Mouse (Mus musculus) cortical plate, adult 2 months (tissue): ENCODE measurements at regions not wholly inside any gene's neighbourhood (a gene's known extent, or its start where the extent isn't known, plus 50 kb on each side); places are given as distances from the start of the nearest gene placed in this dataset.

Experiments used
- H3K27ac ChIP-seq: fragments of 200-500 bp; 2 replicates; pipeline ENCODE4 v1.5.1; 2012; ENCODE audit warnings: low read length, control low read depth, inconsistent platforms; ENCODE audit not compliant: insufficient read depth
- H3K4me1 ChIP-seq: fragments of 200-500 bp; 2 replicates; pipeline ENCODE4 v1.6.1; 2011; ENCODE audit warnings: low read length; ENCODE audit not compliant: control insufficient read depth, insufficient read depth
- H3K4me3 ChIP-seq: fragments of 200-500 bp; 2 replicates; pipeline ENCODE4 v1.5.1; 2011; ENCODE audit warnings: mild to moderate bottlenecking, low read length, control low read depth; ENCODE audit not compliant: insufficient read depth
- CTCF ChIP-seq: fragments of 200-500 bp; IDR thresholded peaks from 2 replicates; pipeline ENCODE4 v1.5.1; 2011; ENCODE audit warnings: mild to moderate bottlenecking, control low read depth, low read length; ENCODE audit not compliant: insufficient read depth; ENCODE audit errors: extremely low read depth
- POLR2A ChIP-seq: fragments of 200-500 bp; IDR thresholded peaks from 2 replicates; pipeline ENCODE4 v1.6.1; 2011; ENCODE audit warnings: mild to moderate bottlenecking, low read length, control low read depth; ENCODE audit not compliant: insufficient read depth; ENCODE audit errors: extremely low read depth

GRCm38 (mm10) chr4:22047730-22048455 is 116.8 kb downstream of the Faxc start:
- Histone ChIP-seq H3K4me1 (no peaks in the 10 kb centered on the region), H3K27ac (no peak overlapping the region), H3K4me3 (no peak overlapping the region)
- no peak for TF ChIP-seq POLR2A
- TF ChIP-seq CTCF, result no peak

DNA sequence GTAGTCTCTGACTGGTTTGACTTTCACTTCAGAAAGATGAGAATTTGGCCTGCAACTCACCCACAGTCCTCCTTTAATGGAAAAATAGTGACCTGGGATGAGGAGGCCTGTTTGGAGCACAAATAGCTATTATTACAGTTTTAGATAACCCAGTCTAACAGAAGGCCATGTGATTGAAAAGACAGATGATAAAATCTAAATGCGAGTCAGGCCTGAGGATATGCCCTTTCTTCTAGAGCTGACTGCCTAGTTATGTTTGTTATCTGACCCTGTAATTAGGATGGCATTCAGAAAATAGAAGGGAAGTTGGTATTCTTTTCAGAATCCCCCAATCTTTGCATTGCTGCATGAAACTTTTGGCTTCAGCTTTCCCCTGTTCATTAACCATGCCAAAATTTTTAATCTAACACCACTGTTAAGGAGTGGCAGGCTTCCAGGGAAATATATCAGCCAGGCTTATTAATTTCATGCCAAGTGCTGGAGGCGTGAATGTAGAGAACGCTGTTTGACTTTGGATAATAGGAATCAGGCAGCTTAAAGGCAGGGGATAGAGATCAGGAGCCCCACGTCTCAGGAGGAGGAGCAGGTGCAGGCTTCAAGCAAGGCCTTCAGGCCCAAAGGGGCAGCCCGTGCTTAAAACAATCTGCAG is 135.8 kb downstream of the Faxc start:
- TF ChIP-seq POLR2A, result no peak
- Histone ChIP-seq H3K4me3 (no peak overlapping the region), H3K27ac (no peak overlapping the region), H3K4me1 (no peaks in the 10 kb centered on the region)

DNA sequence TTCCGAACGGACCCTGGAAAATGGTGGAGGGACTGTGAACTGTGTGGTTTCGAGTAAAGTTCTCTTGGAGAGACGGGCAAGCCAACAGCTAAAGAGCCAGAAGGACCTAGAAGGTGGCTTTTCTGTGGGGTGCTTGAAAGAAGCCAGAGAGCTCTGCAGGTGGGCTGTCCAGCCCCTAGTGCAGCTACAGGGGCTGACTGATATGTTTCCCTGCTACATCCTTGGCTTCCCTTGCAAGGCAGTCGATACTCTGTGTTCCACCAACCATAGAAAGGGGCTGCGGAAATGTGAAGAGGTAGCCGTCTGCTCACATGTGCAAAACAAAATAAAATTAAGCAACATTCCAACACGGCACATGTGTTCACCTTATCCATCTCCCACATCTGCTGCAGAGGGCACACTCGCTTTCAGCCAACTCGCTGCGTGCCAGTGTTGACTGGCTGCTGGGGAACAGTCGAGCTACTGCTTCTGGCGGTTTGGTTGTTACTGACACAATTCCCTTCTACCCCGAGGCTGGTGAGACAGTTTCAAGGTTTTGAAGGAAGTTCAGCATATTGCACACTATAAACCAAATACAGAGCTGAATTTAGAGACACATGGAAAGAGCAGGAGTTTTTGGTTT is 136.7 kb downstream of the Faxc start:
- H3K4me1 ChIP-seq, result no peaks in the 10 kb centered on the region
- TF ChIP-seq CTCF (no peak), POLR2A (no peak)
- H3K4me3 ChIP-seq, result no peak overlapping the region
- H3K27ac ChIP-seq, result no peak overlapping the region

DNA sequence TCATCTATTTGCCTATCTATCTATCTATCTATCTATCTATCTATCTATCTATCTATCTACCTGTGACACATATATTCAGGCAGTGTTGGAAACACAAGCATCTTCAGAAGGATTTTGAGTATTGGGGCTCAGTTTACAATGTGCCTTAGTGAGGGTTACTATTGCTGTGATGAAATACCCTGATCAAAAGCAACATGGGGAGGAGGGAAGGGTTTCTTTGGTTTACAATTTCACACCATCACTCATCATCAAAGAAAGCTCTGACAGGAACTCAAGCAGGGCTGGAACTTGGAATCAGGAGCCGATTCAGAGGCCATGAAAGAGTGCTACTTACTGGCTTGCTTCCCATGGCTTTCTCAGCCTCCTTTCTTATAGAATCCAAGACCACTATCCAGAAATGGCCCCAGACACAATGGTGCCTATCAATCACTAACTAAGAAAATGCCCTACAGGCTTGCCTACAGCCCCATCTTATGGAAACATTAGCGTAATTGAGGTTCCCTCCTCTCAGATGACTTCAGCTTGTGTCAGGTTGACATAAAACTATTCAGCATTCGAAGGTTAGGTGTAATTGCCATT is 157.2 kb downstream of the Faxc start:
- TF ChIP-seq POLR2A (no peak), CTCF (no peak)
- no peak overlapping the region for H3K27ac ChIP-seq
- H3K4me3 ChIP-seq, result no peak overlapping the region
- H3K4me1 ChIP-seq, result no peaks in the 10 kb centered on the region; the same call in 1 of the 2 replicates

DNA sequence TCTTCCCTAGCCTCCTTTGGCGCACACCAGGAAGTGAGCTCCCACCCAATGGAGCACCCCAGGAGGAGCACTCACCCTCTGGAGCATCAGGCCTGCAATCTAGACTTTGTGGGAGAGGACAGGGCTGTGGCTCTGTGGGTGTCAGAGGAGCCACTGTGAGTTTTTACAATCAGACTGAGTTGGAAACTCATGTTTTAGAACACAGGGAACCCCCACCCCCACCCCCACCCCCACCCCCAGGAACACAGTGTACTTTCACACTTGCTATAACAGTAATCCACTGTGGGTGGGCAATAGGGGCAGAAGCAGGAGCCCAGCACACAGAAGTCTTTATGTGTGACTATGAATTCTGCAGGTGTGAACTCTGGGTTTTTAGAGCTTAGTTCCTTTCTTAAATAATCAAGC is 158.5 kb downstream of the Faxc start:
- TF ChIP-seq CTCF (no peak), POLR2A (no peak)
- no peak overlapping the region for H3K27ac ChIP-seq
- H3K4me3 ChIP-seq, result no peak overlapping the region
- no peaks in the 10 kb centered on the region; the same call in 1 of the 2 replicates for H3K4me1 ChIP-seq

DNA sequence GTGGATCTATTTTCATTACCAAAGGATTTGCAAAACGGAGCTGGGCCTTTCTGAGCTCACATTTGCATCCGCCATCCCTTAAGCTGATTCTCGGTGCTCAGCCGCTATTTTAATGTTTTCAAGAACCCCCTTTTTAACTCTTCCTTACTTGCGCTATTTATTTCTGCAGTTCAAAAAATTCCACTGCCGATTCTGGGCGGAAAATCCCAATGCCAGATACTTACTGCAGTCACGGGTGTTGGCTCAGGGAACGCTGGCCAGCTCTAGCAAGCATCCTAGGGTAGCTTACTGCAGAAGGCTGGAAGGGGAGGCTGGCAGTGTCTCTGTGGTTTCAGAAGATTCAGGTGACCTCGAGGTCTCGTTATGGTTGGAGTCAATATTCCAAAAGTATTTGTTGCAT is 159.4 kb downstream of the Faxc start:
- Histone ChIP-seq H3K4me3 (no peak overlapping the region), H3K27ac (no peak overlapping the region), H3K4me1 (no peaks in the 10 kb centered on the region; the same call in 1 of the 2 replicates)
- TF ChIP-seq POLR2A, result no peak
- TF ChIP-seq CTCF, result no peak

DNA sequence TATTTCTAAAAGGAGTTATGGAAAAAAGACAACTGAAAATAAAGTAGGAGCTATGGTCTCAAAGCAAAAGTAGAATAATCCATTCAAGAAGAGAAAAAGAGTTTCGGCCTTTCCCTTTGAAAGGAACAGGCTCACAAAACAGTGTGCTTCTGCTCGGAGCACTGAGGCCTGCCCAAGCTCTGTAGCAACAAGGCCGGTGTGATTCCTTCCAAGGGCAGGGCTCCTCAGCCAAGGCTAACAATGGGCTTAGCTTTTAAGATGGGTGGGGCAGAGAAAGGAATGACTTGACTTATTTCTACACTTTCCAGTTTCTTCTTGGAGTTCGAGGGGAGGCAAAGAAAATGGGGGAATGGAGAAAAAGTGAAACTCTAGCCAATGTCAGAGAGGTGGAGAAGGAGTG is 161.4 kb downstream of the Faxc start:
- no peak overlapping the region for H3K27ac ChIP-seq

DNA sequence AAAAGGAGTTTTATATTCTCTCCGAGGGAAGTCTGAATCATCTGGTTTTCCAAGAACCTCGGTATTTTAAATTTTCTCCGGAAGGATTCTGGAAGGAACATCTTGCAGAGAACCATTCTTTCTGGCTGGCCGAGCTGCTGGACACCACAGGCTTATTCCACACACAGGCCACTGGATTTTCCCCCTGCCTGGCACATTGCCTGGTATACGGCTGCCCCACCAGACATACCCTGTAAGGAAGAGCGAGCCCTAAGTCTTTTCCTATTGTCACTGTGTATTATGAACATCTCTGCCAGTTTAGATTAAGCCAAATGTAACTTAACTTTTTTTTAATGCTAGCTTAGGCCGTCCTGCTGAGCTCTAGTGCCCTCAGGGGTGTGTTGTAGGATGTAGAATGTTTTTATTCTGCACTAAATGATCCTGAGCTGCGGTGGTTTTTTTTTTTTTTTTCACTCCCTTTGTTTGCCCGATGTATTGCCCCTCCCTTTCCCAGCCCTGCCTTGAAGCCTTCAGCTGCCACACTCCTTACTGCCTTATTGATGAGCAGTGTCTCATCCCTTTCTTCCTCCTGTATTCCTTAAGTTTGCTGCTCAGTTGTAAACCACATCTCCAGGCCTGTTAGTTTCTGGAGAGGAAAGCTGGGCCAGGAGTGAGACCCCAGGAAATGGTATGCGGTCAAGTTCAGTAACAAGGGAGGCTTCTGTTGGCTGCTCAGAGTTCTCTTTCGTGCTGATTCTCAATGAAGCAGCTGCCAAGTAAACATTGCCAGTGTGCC is 164.3 kb downstream of the Faxc start:
- Histone ChIP-seq H3K4me1 (no peaks in the 10 kb centered on the region), H3K27ac (0 out of 2 replicates have a peak overlapping the region, but pooled peaks have one; percentile 29), H3K4me3 (no peak overlapping the region)
- TF ChIP-seq CTCF (no peak), POLR2A (no peak)

More for the DNA sequence above, 161.4 kb downstream of the Faxc start:
- Histone ChIP-seq H3K4me1 (no peaks in the 10 kb centered on the region; the same call in 1 of the 2 replicates), H3K4me3 (no peak overlapping the region)
- TF ChIP-seq CTCF (no peak), POLR2A (no peak)

DNA sequence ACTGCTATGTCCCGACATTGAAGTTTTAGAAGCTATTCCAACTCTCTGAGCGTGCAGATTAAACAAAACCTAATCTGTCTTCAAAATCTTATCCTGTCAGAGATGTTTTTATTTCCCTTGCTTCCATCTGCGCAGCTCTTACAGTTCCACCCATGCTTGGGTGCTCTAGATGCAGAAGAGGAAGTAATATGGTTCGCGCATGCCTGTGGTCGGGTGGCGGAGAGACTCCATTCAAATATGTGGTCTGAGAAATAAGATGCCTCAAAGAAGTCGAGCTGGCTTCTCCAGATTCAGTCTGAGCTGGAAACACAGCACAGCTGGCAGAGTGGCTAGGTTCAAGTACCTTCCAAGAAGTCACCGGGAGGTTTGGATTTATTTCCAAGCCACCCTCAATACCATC is 167.5 kb downstream of the Faxc start:
- no peaks in the 10 kb centered on the region for H3K4me1 ChIP-seq
- TF ChIP-seq CTCF, result no peak
- no peak for TF ChIP-seq POLR2A
- no peak overlapping the region for H3K27ac ChIP-seq
- H3K4me3 ChIP-seq, result no peak overlapping the region
